Mouse (Mus musculus) ES-Bruce4 (cell line): ENCODE data around the gene Pkd2l1. TPM values are rescaled to one million over a fixed set of nuclear protein-coding genes. Genes with fewer than 3 reads are reported as not detected.
A peak's percentile ranks its signal among the peaks of the same experiment; 100 is the strongest.

Source experiments
- H3K27ac ChIP-seq: 2 replicates; pipeline ENCODE4 v1.5.1; 2012; ENCODE audit warnings: low read length, inconsistent platforms; ENCODE audit not compliant: insufficient read depth
- H3K27me3 ChIP-seq: 2 replicates; pipeline ENCODE4 v1.6.1; 2012; ENCODE audit warnings: mild to moderate bottlenecking, low read length, inconsistent platforms; ENCODE audit not compliant: control insufficient read depth, poor library complexity, insufficient read depth, severe bottlenecking
- H3K36me3 ChIP-seq: 2 replicates; pipeline ENCODE4 v1.6.1; 2012; ENCODE audit warnings: inconsistent platforms, mild to moderate bottlenecking, low read length, moderate library complexity; ENCODE audit not compliant: control insufficient read depth, poor library complexity, insufficient read depth, severe bottlenecking
- H3K4me1 ChIP-seq: one replicate; pipeline ENCODE4 v1.8.1; 2011; ENCODE audit warnings: low read length; ENCODE audit not compliant: control insufficient read depth, insufficient read depth
- H3K4me3 ChIP-seq: 2 replicates; pipeline ENCODE4 v1.5.1; 2011; ENCODE audit warnings: low read depth, mild to moderate bottlenecking, low read length
- H3K9ac ChIP-seq: 2 replicates; pipeline ENCODE4 v1.6.1; 2012; ENCODE audit warnings: low read depth, mild to moderate bottlenecking, inconsistent platforms; ENCODE audit not compliant: poor library complexity, severe bottlenecking
- H3K9me3 ChIP-seq: replicated peaks from 2 replicates; pipeline ENCODE4 v1.6.1; 2012; ENCODE audit warnings: mild to moderate bottlenecking, low read length, inconsistent platforms; ENCODE audit not compliant: control insufficient read depth, poor library complexity, insufficient read depth, severe bottlenecking
- CTCF ChIP-seq: IDR thresholded peaks from one replicate; pipeline ENCODE4 v1.8.1; 2011; ENCODE audit warnings: low read depth, low read length
- EP300 ChIP-seq: IDR thresholded peaks from 2 replicates; pipeline ENCODE4 v1.6.1; 2011; ENCODE audit warnings: low read depth, low read length; ENCODE audit not compliant: insufficient read depth
- POLR2A ChIP-seq: IDR thresholded peaks from one replicate; pipeline ENCODE4 v1.8.1; 2011; ENCODE audit warnings: low read length; ENCODE audit not compliant: insufficient read depth
- polyA plus RNA-seq: library from polyadenylated mRNA; stranded (reverse); fragments of >200 nt; gene quantifications from 2 replicates; pipeline ENCODE4 v1.2.4, GENCODE M21; 2011; ENCODE audit warnings: low read depth; ENCODE audit not compliant: missing spikeins, insufficient read depth, insufficient read length

Gene Pkd2l1
- polyA plus RNA-seq, 1 experiment, result not detected

GRCm38 (mm10) chr19:44225728-44226127, 33.5 kb upstream of the Pkd2l1 start:
- no peaks in the 10 kb centered on the region for H3K4me1 ChIP-seq
- H3K27ac ChIP-seq, result no peak overlapping the region
- no peak overlapping the region for H3K4me3 ChIP-seq
- no peak for TF ChIP-seq POLR2A
- TF ChIP-seq CTCF, result no peak
- no peak for TF ChIP-seq EP300
- no peaks in the 10 kb centered on the region for H3K27me3 ChIP-seq
- H3K9me3 ChIP-seq, result no peaks in the 10 kb centered on the region
- no peak overlapping the region for H3K9ac ChIP-seq
- no peaks in the 10 kb centered on the region for H3K36me3 ChIP-seq

- TF ChIP-seq CTCF, result no peak
- TF ChIP-seq POLR2A, result no peak
- TF ChIP-seq EP300, result no peak
- H3K36me3 ChIP-seq, result no peaks in the 10 kb centered on the region
- no peak overlapping the region for H3K4me3 ChIP-seq
- no peak overlapping the region for H3K9ac ChIP-seq
- no peaks in the 10 kb centered on the region for H3K9me3 ChIP-seq
- 0 out of 2 replicates have a peak, but pooled peaks cover 1% of the 10 kb centered on the region for H3K27me3 ChIP-seq
- H3K27ac ChIP-seq, result no peak overlapping the region
- H3K4me1 ChIP-seq, result peaks cover 4% of the 10 kb centered on the region
Measured at GRCm38 (mm10) chr19:44217958-44218525, 25.8 kb upstream of the Pkd2l1 start.

- no peak for TF ChIP-seq POLR2A
- peak; percentile 43 for TF ChIP-seq CTCF
- no peak for TF ChIP-seq EP300
Measured at GRCm38 (mm10) chr19:44215255-44215654, 23.0 kb upstream of the Pkd2l1 start.

GRCm38 (mm10) chr19:44207079-44207478, 14.8 kb upstream of the Pkd2l1 start:
- Histone ChIP-seq H3K36me3 (no peaks in the 10 kb centered on the region), H3K27me3 (no peaks in the 10 kb centered on the region; the same call in 1 of the 2 replicates), H3K4me1 (no peaks in the 10 kb centered on the region), H3K4me3 (no peak overlapping the region), H3K27ac (no peak overlapping the region), H3K9ac (no peak overlapping the region), H3K9me3 (no peaks in the 10 kb centered on the region)
- TF ChIP-seq EP300 (no peak), CTCF (peak; percentile 30), POLR2A (no peak)

More at GRCm38 (mm10) chr19:44215255-44215654, 23.0 kb upstream of the Pkd2l1 start:
- peaks cover 4% of the 10 kb centered on the region for H3K4me1 ChIP-seq
- no peak overlapping the region for H3K4me3 ChIP-seq
- no peak overlapping the region for H3K27ac ChIP-seq
- H3K9ac ChIP-seq, result no peak overlapping the region
- H3K27me3 ChIP-seq, result 0 out of 2 replicates have a peak, but pooled peaks cover 1% of the 10 kb centered on the region
- no peaks in the 10 kb centered on the region for H3K9me3 ChIP-seq
- H3K36me3 ChIP-seq, result no peaks in the 10 kb centered on the region

GRCm38 (mm10) chr19:44203015-44203564, 10.8 kb upstream of the Pkd2l1 start, which contains the start of gene Scd3:
Gene Scd3, plus strand, starts transcription at chr19:44203269.
- H3K4me3 ChIP-seq, result no peak within 1 kb of the TSS
- no peaks in the 10 kb centered on the region for H3K4me1 ChIP-seq
- no peaks in the 10 kb centered on the region for H3K36me3 ChIP-seq
- H3K27ac ChIP-seq, result no peak within 1 kb of the TSS
- H3K9me3 ChIP-seq, result no peaks in the 10 kb centered on the region
- H3K27me3 ChIP-seq, result no peaks in the 10 kb centered on the region; the same call in 1 of the 2 replicates
- TF ChIP-seq EP300, result no peak
- TF ChIP-seq CTCF, result no peak
- TF ChIP-seq POLR2A, result no peak
- no peak within 1 kb of the TSS for H3K9ac ChIP-seq

GRCm38 (mm10) chr19:44198964-44199363, 6.7 kb upstream of the Pkd2l1 start:
- H3K4me3 ChIP-seq, result no peak overlapping the region
- no peak overlapping the region for H3K9ac ChIP-seq
- H3K4me1 ChIP-seq, result no peaks in the 10 kb centered on the region
- no peaks in the 10 kb centered on the region for H3K9me3 ChIP-seq
- H3K27ac ChIP-seq, result no peak overlapping the region
- no peaks in the 10 kb centered on the region for H3K27me3 ChIP-seq
- peak; percentile 66 for TF ChIP-seq CTCF
- TF ChIP-seq POLR2A, result no peak
- H3K36me3 ChIP-seq, result no peaks in the 10 kb centered on the region
